Mouse (Mus musculus) bone marrow, adult 2 months (tissue): ENCODE measurements around the gene Me1. TPM values are rescaled to one million over a fixed set of nuclear protein-coding genes. Genes with fewer than 3 reads are reported as not detected.

Source experiments
- H3K27ac ChIP-seq: fragments of 200-500 bp; 2 replicates; pipeline ENCODE4 v1.5.1; 2012; ENCODE audit warnings: low read depth, mild to moderate bottlenecking, control low read depth, inconsistent platforms, low read length; ENCODE audit not compliant: control insufficient read depth, poor library complexity, insufficient read depth
- H3K4me1 ChIP-seq: fragments of 200-500 bp; 2 replicates; pipeline ENCODE4 v1.6.1; 2011; ENCODE audit warnings: low read length; ENCODE audit not compliant: control insufficient read depth, insufficient read depth
- H3K4me3 ChIP-seq: fragments of 200-500 bp; replicated peaks from 2 replicates; pipeline ENCODE3; 2011; ENCODE audit warnings: mild to moderate bottlenecking, low read depth, low read length, control low read depth; ENCODE audit not compliant: control insufficient read depth
- CTCF ChIP-seq: fragments of 200-500 bp; IDR thresholded peaks from 2 replicates; pipeline ENCODE4 v1.5.1; 2011; ENCODE audit warnings: low read length, control low read depth; ENCODE audit not compliant: control insufficient read depth, insufficient read depth
- POLR2A ChIP-seq: fragments of 200-500 bp; IDR thresholded peaks from 2 replicates; pipeline ENCODE4 v1.6.1; 2011; ENCODE audit warnings: low read depth, mild to moderate bottlenecking, control low read depth, low read length, borderline replicate concordance; ENCODE audit not compliant: control insufficient read depth
- WGBS: fragments of 180-500 bp; shearing (Covaris S2); methylation state at CpG from one replicate; pipeline ENCODE4 v1.1.7; 2018; 5-methylcytosine and 5-hydroxymethylcytosine counted together
- polyA plus RNA-seq: library from polyadenylated mRNA; stranded (reverse); fragments of >200 nt; gene quantifications from 2 replicates; pipeline ENCODE4 v1.2.4, GENCODE M21; 2011; ENCODE audit warnings: low replicate concordance; ENCODE audit not compliant: missing spikeins, insufficient read depth, insufficient read length

The Me1 gene
- polyA plus RNA-seq, 1 experiment, result 3.0 TPM

DNA sequence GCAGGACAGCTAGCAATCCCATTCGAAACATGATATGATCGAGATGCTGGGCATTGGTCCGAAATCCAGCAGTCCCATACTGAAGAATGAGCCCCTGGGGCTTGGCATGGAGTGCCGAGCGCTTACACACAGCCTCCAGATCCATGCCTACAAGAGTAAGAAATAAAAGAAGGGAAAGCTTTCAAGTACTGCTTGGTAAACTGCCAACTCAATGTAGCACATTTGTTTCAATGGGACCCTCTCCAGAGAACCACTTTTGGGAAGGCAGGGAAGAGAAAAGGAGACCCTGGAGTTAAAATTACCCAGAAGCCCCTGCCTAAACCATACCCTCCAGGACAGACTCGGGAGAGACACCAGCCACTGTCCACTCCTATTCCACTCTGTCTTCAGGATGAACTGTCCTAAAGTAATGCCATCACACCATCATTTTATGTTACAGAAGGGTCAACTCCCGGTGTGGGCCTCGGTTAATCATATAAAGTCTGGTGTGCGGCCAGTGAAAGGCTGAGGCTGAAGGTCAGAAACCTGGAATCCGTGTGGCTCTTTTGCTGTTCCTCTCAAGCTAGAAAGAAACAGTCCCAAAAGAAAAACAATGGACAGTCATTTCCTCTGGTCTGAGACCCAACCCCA, 125.4 kb downstream of the Me1 start:
- Histone ChIP-seq H3K4me3 (no peak overlapping the region), H3K4me1 (peaks cover 1% of the 10 kb centered on the region; the same call in 1 of the 2 replicates), H3K27ac (no peak overlapping the region)
- TF ChIP-seq CTCF (no peak), POLR2A (no peak)
- WGBS, result 84% methylated on average over 10 of the region's 10 CpGs

DNA sequence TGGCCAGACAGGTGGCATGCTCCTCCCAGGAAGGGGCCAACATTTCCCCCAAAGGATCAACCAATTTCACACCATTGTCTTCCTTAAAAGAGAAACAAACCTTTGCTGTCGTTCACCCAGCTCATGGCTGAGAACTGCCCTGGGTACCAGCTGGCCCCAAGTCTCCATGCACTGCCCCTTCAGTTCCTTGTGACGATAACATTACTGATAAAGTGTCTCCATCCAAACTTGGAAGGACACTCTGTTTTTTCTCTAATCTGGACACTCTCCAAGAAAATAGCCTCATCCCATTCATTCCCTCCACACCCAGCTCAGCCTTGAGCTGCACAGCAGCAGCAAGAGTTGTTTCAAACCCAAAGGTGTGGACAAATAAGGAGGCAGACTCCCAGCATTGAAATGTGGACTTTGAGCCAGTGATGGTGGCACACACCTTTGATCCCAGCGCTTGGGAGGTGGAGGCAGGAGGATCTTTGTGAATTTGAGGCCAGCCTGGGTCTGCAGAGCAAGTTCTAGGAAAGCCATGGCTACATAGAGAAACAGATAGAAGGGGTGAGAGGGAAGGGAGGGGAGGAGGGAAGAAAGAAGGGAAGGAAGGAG, 126.3 kb downstream of the Me1 start:
- WGBS, result 84% methylated on average over 3 of the region's 3 CpGs
- no peak overlapping the region for H3K27ac ChIP-seq
- no peak overlapping the region for H3K4me3 ChIP-seq
- TF ChIP-seq CTCF (no peak), POLR2A (no peak)
- peaks cover 1% of the 10 kb centered on the region; the same call in 1 of the 2 replicates for H3K4me1 ChIP-seq

DNA sequence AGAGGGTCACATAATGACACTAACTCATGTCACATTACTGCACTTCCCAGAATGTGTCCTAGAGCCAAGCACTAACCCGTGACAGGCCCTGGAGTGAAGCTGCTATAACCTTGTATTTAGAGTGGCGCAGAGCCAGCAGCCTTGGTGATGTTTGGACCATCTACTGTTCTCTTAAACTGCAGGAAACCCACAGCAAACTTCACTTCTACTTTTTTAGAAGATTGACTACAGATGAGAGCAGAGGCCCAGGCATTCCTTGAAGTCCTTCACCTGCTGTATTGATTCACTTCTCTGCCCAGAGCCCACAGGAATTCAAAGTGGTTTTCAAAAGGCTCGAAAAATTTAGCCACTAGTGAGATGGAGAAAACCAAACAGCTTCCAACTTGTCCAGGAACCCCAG, 135.2 kb downstream of the Me1 start:
- TF ChIP-seq POLR2A (no peak), CTCF (no peak)
- 70% methylated on average over 3 of the region's 3 CpGs for WGBS
- no peaks in the 10 kb centered on the region for H3K4me1 ChIP-seq
- H3K4me3 ChIP-seq, result no peak overlapping the region
- no peak overlapping the region for H3K27ac ChIP-seq

DNA sequence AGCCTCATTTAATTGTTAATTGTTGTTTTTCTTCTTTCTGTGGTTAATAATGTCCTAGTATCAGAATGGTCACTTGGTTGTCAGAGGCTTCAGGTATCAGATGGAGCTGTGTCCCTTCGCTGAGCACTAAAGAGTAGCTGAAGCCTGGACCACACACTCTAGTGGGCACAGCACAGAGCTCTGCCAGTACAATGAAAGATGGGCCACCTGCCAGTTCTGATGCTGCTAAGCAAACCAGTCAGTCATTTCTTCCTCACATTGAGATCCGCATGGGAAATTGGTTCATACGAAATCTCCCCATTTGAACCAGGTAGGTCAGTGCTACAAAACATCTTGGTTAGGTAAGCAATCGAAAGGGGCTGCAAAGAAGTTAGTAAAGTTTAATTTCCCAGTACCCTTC, 141.1 kb downstream of the Me1 start:
- TF ChIP-seq POLR2A (no peak), CTCF (no peak)
- H3K4me3 ChIP-seq, result no peak overlapping the region
- H3K4me1 ChIP-seq, result no peaks in the 10 kb centered on the region
- 87% methylated on average over 4 of the region's 4 CpGs for WGBS
- H3K27ac ChIP-seq, result no peak overlapping the region

DNA sequence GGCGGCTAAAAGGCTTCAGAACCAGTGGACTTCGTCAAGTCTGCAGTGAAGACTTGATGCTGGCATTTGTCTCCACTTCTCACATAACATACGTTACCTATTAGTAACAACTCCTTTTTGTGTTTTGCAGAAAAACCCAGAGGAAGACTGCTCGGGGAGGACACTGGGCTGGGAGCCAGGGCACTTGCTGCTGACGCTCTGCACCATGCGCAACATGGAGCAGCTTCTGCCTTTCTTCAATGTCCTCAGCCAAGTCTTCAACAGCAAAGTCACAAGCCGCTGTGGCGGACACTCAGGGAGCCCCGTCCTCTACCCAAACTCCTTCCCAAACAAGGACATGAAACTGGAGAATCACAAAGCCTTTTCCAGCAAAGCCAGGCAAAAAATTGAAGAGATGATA, 141.9 kb downstream of the Me1 start:
- Histone ChIP-seq H3K4me1 (no peaks in the 10 kb centered on the region), H3K4me3 (no peak overlapping the region), H3K27ac (no peak overlapping the region)
- TF ChIP-seq CTCF, result no peak
- no peak for TF ChIP-seq POLR2A
- 85% methylated on average over 9 of the region's 9 CpGs for WGBS

DNA sequence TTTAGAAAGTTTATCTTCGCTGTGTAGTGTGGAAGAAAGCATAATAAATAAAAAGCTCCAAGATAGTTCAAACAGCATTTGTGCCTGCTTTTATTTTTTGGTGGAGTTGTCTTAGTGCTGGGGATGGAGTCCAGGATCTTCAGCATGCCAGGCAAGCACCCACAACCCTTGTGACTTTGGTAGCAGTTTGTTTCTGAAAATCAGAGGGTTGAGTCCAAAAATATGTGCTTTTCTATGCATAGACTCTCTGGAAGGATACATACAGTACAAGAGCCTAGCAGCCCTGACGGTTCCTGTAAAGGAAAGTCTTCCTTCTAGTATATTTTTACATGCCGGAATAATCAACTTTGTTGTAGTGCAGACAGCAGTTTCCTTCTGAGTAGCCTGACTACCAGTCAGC, 145.0 kb downstream of the Me1 start:
- H3K27ac ChIP-seq, result no peak overlapping the region
- 89% methylated on average over 3 of the region's 3 CpGs for WGBS
- no peaks in the 10 kb centered on the region for H3K4me1 ChIP-seq
- H3K4me3 ChIP-seq, result no peak overlapping the region
- TF ChIP-seq POLR2A (no peak), CTCF (no peak)

DNA sequence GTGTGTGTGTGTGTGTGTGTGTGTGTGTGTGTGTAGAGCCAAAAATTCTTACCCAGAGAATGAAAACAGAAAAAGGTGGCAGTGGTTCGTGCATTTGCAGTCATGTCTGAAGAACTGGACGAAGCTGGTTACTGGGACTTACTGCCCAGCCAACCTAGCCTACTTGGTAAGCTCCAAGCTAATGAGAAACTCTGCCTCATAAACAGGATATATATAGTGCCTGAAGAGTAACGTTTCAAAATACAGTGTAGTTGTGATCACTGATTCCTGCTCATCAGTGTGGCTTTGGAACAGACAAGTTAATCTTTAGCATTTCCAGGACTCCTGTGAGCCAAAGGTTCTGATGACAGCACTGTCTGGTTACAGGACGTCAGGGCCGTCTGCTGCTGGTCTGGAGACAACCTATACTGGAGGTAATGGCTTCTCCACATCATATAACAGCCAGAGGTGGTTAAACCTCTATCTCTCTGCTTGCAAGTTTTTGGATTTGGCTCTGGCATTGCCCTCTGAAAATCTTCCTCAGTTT, 146.1 kb downstream of the Me1 start:
- Histone ChIP-seq H3K27ac (no peak overlapping the region), H3K4me3 (no peak overlapping the region), H3K4me1 (no peaks in the 10 kb centered on the region)
- TF ChIP-seq CTCF (no peak), POLR2A (no peak)
- 87% methylated on average over 5 of the region's 5 CpGs for WGBS

DNA sequence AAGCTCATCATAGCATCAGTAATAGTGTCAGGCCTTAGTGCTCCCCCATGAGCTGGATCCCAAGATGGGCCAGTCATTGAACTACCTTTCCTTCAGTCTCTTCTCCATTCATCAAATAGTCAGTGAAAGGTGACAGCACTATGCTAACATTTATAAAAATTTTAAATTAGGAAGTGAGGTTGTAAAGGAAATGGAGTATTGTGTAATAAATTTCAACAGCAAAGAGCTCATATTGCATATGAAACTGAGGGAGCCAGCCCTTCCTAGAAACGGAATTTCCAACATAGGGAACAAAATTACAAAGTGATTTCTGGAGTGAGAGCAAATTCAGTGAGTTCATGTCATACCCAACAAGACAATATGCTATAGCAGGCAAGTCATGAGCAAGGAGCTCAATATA, 151.2 kb downstream of the Me1 start:
- Histone ChIP-seq H3K27ac (no peak overlapping the region), H3K4me1 (no peaks in the 10 kb centered on the region), H3K4me3 (no peak overlapping the region)
- WGBS, result 26% methylated on average over 1 of the region's 1 CpGs
- TF ChIP-seq POLR2A, result no peak
- TF ChIP-seq CTCF, result no peak
